Mouse (Mus musculus) lung, embryonic 14.5 days (tissue): Measurements from ENCODE around the gene Hoxb3. TPM values are rescaled to one million over a fixed set of nuclear protein-coding genes. Genes with fewer than 3 reads are reported as not detected.
A peak's percentile ranks its signal among the peaks of the same experiment; 100 is the strongest.

Experiments used
- ATAC-seq: fragments of 200-750 bp; cut with Nextera tagmentation; 2 replicates; pipeline ENCODE4 v1.8.0; 2017; ENCODE audit warnings: mild to moderate bottlenecking, moderate TSS enrichment, moderate library complexity; ENCODE audit not compliant: insufficient read depth
- DNase-seq: peaks from one replicate; pipeline ENCODE4 v3.0.0-alpha.2; 2015
- H3K27ac ChIP-seq: fragments of 300-500 bp; sonication (generic); 2 replicates; pipeline ENCODE4 v1.5.1; 2014; ENCODE audit warnings: low read depth, mild to moderate bottlenecking, moderate library complexity
- H3K27me3 ChIP-seq: fragments of 300-500 bp; sonication (generic); 2 replicates; pipeline ENCODE4 v1.6.1; 2014; ENCODE audit warnings: low read length, control low read depth; ENCODE audit not compliant: insufficient read depth
- H3K36me3 ChIP-seq: fragments of 300-500 bp; sonication (generic); 2 replicates; pipeline ENCODE4 v1.6.1; 2014; ENCODE audit warnings: control low read depth; ENCODE audit not compliant: insufficient read depth
- H3K4me1 ChIP-seq: fragments of 300-500 bp; sonication (generic); 2 replicates; pipeline ENCODE4 v1.6.1; 2014; ENCODE audit warnings: antibody characterized with exemption, control low read depth; ENCODE audit not compliant: insufficient read depth
- H3K4me2 ChIP-seq: fragments of 300-500 bp; sonication (generic); 2 replicates; pipeline ENCODE4 v1.6.1; 2014; ENCODE audit warnings: mild to moderate bottlenecking
- H3K4me3 ChIP-seq: fragments of 300-500 bp; sonication (generic); 2 replicates; pipeline ENCODE4 v1.5.1; 2014; ENCODE audit warnings: low read depth, low read length
- H3K9ac ChIP-seq: fragments of 300-500 bp; sonication (generic); 2 replicates; pipeline ENCODE4 v1.6.1; 2014
- H3K9me3 ChIP-seq: fragments of 300-500 bp; sonication (generic); 2 replicates; pipeline ENCODE4 v1.6.1; 2016; ENCODE audit warnings: low read depth, low read length, control low read depth
- CTCF ChIP-seq: IDR thresholded peaks from 2 replicates; pipeline ENCODE4 v1.5.1; 2016; ENCODE audit warnings: antibody characterized with exemption, low read depth
- WGBS: fragments of 180-500 bp; shearing (Covaris S2); extraction: QIAGEN DNeasy Blood & Tissue Kit; methylation state at CpG from one replicate; pipeline ENCODE4 v1.1.7; 2014; 5-methylcytosine and 5-hydroxymethylcytosine counted together
- polyA plus RNA-seq: library from polyadenylated mRNA; unstranded; fragments of >200 nt; fragmentation: Nextera tagmentation; extraction: Ambion mirVana; gene quantifications from 2 replicates; pipeline ENCODE4 v1.2.1, GENCODE M21; 2014

Hoxb3 gene
- polyA plus RNA-seq, 1 experiment from 2014 or later: 6.3 TPM

DNA sequence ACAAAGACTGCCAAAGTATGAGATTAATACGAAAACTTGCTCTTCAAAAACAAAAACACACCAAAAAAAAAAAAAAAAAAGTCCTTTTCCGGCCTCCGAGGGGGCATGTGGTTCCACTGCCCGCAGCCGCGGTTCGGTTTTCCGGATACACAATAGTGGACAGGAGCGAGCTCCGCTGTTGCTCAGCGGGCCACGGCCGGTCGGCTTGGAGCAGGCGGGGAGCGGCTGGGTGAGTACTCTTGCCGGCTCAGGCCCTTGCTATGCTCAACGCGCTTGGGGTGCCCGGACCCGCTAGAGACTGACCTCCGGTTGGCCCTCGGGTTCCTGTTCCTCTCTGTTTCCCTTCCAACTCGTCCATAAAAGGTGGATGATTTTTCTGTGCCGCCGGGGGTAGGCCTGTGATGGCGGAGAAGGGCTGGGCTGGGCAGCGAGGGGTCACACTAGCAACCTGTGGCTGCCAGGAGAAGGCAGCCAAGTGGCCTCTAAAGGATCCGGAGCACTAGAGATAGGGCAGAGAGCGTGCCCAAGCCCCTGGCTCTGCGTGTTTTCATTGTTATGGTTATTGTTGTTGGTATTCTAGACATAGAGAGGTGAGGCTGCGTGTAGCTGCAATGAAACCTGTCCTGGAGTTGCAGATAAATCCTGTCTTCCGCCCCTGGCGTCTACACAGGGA lies 8.3 kb upstream of the Hoxb3 start:
- ATAC-seq: no peak
- no peak for TF ChIP-seq CTCF
- Histone ChIP-seq H3K4me3 (peak overlapping the region; percentile 72), H3K9me3 (no peaks in the 10 kb centered on the region), H3K27ac (peak overlapping the region; percentile 100), H3K9ac (peak overlapping the region; percentile 99), H3K36me3 (no peaks in the 10 kb centered on the region), H3K4me2 (peak overlapping the region; percentile 84), H3K27me3 (peaks cover 37% of the 10 kb centered on the region), H3K4me1 (0 out of 2 replicates have a peak, but pooled peaks cover 2% of the 10 kb centered on the region)
- 1% methylated on average over 34 of the region's 34 CpGs for WGBS
- peak; percentile 79 for DNase-seq

GRCm38 (mm10) chr11:96315344-96315681 lies 7.8 kb upstream of the Hoxb3 start:
- WGBS: 6% methylated on average over 5 of the region's 5 CpGs
- no peaks in the 10 kb centered on the region for H3K9me3 ChIP-seq
- ATAC-seq (no peak), DNase-seq (peak; percentile 63)
- H3K4me2 ChIP-seq: peak overlapping the region; percentile 84
- peak overlapping the region; percentile 72 for H3K4me3 ChIP-seq
- peak overlapping the region; percentile 99 for H3K9ac ChIP-seq
- no peaks in the 10 kb centered on the region for H3K36me3 ChIP-seq
- TF ChIP-seq CTCF: 0 out of 2 replicates have a peak, but pooled peaks have one; percentile 7
- peaks cover 39% of the 10 kb centered on the region for H3K27me3 ChIP-seq
- 0 out of 2 replicates have a peak, but pooled peaks cover 2% of the 10 kb centered on the region for H3K4me1 ChIP-seq
- peak overlapping the region; percentile 100 for H3K27ac ChIP-seq

- H3K27me3 ChIP-seq: peaks cover 25% of the 10 kb centered on the region
- ATAC-seq: no peak
- H3K9me3 ChIP-seq: no peaks in the 10 kb centered on the region
- H3K27ac ChIP-seq: peak overlapping the region; percentile 100
- TF ChIP-seq CTCF: no peak
- 9% methylated on average over 18 of the region's 18 CpGs for WGBS
- H3K4me2 ChIP-seq: peak overlapping the region; percentile 84
- H3K9ac ChIP-seq: peak overlapping the region; percentile 99
- peak; percentile 80 for DNase-seq
- 0 out of 2 replicates have a peak, but pooled peaks cover 2% of the 10 kb centered on the region for H3K4me1 ChIP-seq
- H3K4me3 ChIP-seq: peak overlapping the region; percentile 72
- peaks cover 9% of the 10 kb centered on the region; the same call in 1 of the 2 replicates for H3K36me3 ChIP-seq
Observed at GRCm38 (mm10) chr11:96316696-96317607, 6.2 kb upstream of the Hoxb3 start.

GRCm38 (mm10) chr11:96317608-96318367 lies 5.3 kb upstream of the Hoxb3 start, which contains the start of gene Hoxb4:
TSS of gene Hoxb4 (plus strand) at chr11:96318267.
- H3K4me1 ChIP-seq: 0 out of 2 replicates have a peak, but pooled peaks cover 2% of the 10 kb centered on the region
- no peaks in the 10 kb centered on the region for H3K9me3 ChIP-seq
- H3K36me3 ChIP-seq: peaks cover 12% of the 10 kb centered on the region; the same call in 1 of the 2 replicates
- peak within 1 kb of the TSS; percentile 72 for H3K4me3 ChIP-seq
- peak within 1 kb of the TSS; percentile 84 for H3K4me2 ChIP-seq
- H3K27me3 ChIP-seq: peaks cover 20% of the 10 kb centered on the region
- WGBS: 3% methylated on average over 28 of the region's 28 CpGs
- TF ChIP-seq CTCF: no peak
- H3K27ac ChIP-seq: peak within 1 kb of the TSS; percentile 100
- peak within 1 kb of the TSS; percentile 99 for H3K9ac ChIP-seq
- no peak for DNase-seq
- ATAC-seq: peak; percentile 29

DNA sequence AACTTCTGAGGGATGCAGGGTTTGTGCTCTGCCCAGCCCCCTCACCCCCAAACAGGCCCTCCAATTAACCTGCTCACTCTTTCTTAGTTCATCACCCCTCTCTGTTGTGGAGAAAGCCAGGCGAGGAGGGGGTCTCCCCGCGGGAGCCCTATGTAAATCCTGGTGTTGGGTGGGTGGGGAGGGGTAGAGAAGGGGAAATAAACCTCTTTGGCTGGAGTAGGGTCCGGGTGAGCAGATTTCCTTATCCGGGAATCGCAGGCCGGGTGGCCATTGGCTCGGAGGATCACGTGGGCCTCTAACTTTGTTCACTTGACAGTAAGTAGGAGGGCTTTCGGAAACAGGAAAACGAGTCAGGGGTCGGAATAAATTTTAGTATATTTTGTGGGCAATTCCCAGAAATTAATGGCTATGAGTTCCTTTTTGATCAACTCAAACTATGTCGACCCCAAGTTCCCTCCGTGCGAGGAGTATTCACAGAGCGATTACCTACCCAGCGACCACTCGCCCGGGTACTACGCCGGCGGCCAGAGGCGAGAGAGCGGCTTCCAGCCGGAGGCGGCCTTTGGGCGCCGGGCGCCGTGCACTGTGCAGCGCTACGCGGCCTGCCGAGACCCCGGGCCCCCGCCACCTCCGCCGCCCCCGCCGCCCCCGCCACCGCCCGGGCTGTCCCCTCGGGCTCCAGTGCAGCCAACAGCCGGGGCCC lies 4.6 kb upstream of the Hoxb3 start:
- Histone ChIP-seq H3K27ac (peak overlapping the region; percentile 100), H3K27me3 (peaks cover 15% of the 10 kb centered on the region), H3K9ac (peak overlapping the region; percentile 99), H3K36me3 (peaks cover 12% of the 10 kb centered on the region; the same call in 1 of the 2 replicates), H3K4me2 (peak overlapping the region; percentile 84), H3K4me3 (peak overlapping the region; percentile 72), H3K9me3 (no peaks in the 10 kb centered on the region), H3K4me1 (0 out of 2 replicates have a peak, but pooled peaks cover 2% of the 10 kb centered on the region)
- WGBS: under 1% methylated on average over 39 of the region's 45 CpGs
- no peak for TF ChIP-seq CTCF
- DNase-seq (peak; percentile 95), ATAC-seq (peak; percentile 85)
